In the genomic region with DNA sequence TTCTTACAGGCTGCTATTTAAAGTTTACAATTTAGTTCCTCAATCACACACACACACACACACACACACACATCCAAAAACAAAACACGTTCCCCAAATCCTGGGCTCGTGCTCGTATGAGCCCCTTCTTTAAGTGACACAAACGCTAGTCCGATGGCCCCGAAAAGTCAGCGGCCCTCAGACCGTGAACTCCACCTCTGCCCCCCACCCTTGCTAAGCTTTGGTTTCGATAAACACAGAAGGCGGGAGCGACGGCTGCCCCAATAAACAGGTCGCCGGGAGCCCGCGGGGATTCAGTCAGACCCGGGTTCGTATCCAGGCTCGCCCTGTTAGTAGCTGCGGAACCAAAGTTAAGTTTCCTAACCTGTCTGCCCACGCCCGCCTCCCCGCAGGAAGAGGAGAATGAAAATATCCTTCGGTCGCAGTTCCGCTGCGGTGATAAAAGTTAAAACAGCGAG, we compare ENCODE assay signal across 8 mouse cellular contexts. TPM values are rescaled to one million over a fixed set of nuclear protein-coding genes. Genes with fewer than 3 reads are reported as not detected.
DNase-seq lines count a peak whose midpoint lies in the region; ATAC-seq lines count a peak whose summit lies in the region.

No protein-coding gene starts in this region.

- H3K9ac ChIP-seq in heart, embryonic 16.5 days (ENCODE audit: low read length) = peak overlapping the region; percentile 98
- H3K9ac ChIP-seq in neural tube, embryonic 13.5 days = peak overlapping the region; percentile 91

- peaks cover 11% of the 10 kb centered on the region for H3K4me1 ChIP-seq in heart, embryonic 16.5 days (ENCODE audit: control insufficient read depth, insufficient read depth, low read length)
- H3K4me1 ChIP-seq in neural tube, embryonic 13.5 days (replicated peaks) = peaks cover 17% of the 10 kb centered on the region

- H3K36me3 ChIP-seq in heart, embryonic 16.5 days (ENCODE audit: control insufficient read depth, insufficient read depth) = peaks cover 13% of the 10 kb centered on the region
- peaks cover 22% of the 10 kb centered on the region for H3K36me3 ChIP-seq in neural tube, embryonic 13.5 days

- H3K4me2 ChIP-seq in heart, embryonic 16.5 days (ENCODE audit: low read depth, low read length) = peak overlapping the region; percentile 61
- peak overlapping the region; percentile 82 for H3K4me2 ChIP-seq in neural tube, embryonic 13.5 days

- no peaks in the 10 kb centered on the region for H3K27me3 ChIP-seq in heart, embryonic 16.5 days (ENCODE audit: control insufficient read depth, insufficient read depth, low read length)
- H3K27me3 ChIP-seq in neural tube, embryonic 13.5 days = no peaks in the 10 kb centered on the region

- peak; percentile 21 for ATAC-seq in CD4-positive, CD25-positive, alpha-beta regulatory T cell, adult 4 months
- peak; percentile 49 for ATAC-seq in erythroblast, adult 5-6 weeks (replicated peaks; ENCODE audit: low FRiP score, poor library complexity, severe bottlenecking)
- 0 out of 2 replicates have a peak, but pooled peaks have one; percentile 8 for ATAC-seq in heart, embryonic 16.5 days (replicated peaks; ENCODE audit: extremely low read depth, insufficient read depth, low FRiP score)
- 0 out of 2 replicates have a peak, but pooled peaks have one; percentile 8 for ATAC-seq in neural tube, embryonic 13.5 days (ENCODE audit: low read depth)

- no peaks in the 10 kb centered on the region for H3K9me3 ChIP-seq in heart, embryonic 16.5 days (replicated peaks; ENCODE audit: control insufficient read depth, low read length)
- H3K9me3 ChIP-seq in neural tube, embryonic 13.5 days = no peaks in the 10 kb centered on the region

- peak overlapping the region; percentile 98 for H3K4me3 ChIP-seq in heart, embryonic 16.5 days (ENCODE audit: low read length)
- peak overlapping the region; percentile 97 for H3K4me3 ChIP-seq in neural tube, embryonic 13.5 days

- peak overlapping the region; percentile 96 for H3K27ac ChIP-seq in heart, embryonic 16.5 days (ENCODE audit: low read length)
- peak overlapping the region; percentile 85 for H3K27ac ChIP-seq in neural tube, embryonic 13.5 days (replicated peaks)

- under 1% methylated on average over 28 of the region's 28 CpGs for WGBS in heart, embryonic 16.5 days
- WGBS in neural tube, embryonic 13.5 days = under 1% methylated on average over 28 of the region's 28 CpGs

- peak; percentile 58 to 67 for DNase-seq in adrenal gland, postnatal 36 days
- peak; percentile 64 to 69 for DNase-seq in kidney, postnatal 25 days
- peak; percentile 53 to 59 for DNase-seq in lung, adult 18-20 months
- peak; percentile 71 for DNase-seq in testis, postnatal 14 days (ENCODE audit: low spot score)

RNA-seq across cellular contexts. Expression of a gene that starts 0.6 kb away (rescaled TPM):
- polyA plus RNA-seq in CD4-positive, CD25-positive, alpha-beta regulatory T cell, adult 4 months (2017; shearing (Covaris generic)) = 10 to 100 TPM; 20.2 to 34.9 TPM
- 10 to 100 TPM; 48.8 to 72.7 TPM for total RNA-seq in adrenal gland, postnatal 36 days (2021)
- 25.9 and 29.0 TPM in 2 replicates for total RNA-seq in erythroblast, adult 5-6 weeks (2015; ENCODE audit: low replicate concordance)
- total RNA-seq in erythroblast, adult 5-6 weeks (2017; ENCODE audit: low replicate concordance) = 44.0 and 45.0 TPM in 2 replicates
- 38.5 and 39.8 TPM in 2 replicates for polyA plus RNA-seq in heart, embryonic 16.5 days (2015; fragmentation: Nextera tagmentation; extraction: Ambion mirVana)
- 26.9 and 29.6 TPM in 2 replicates for polyA plus RNA-seq in neural tube, embryonic 13.5 days (2015; fragmentation: Nextera tagmentation; extraction: Ambion mirVana)

RNA-seq across cellular contexts. Expression of a gene that starts 38.6 kb away (rescaled TPM):
- polyA plus RNA-seq in CD4-positive, CD25-positive, alpha-beta regulatory T cell, adult 4 months (2017; shearing (Covaris generic)) = 1 to 10 TPM; 5.3 to 7.1 TPM
- total RNA-seq in adrenal gland, postnatal 36 days (2021) = 10 to 100 TPM; 10.9 to 20.6 TPM
- 9.4 and 29.2 TPM in 2 replicates for total RNA-seq in erythroblast, adult 5-6 weeks (2015; ENCODE audit: low replicate concordance)
- total RNA-seq in erythroblast, adult 5-6 weeks (2017; ENCODE audit: low replicate concordance) = 11.8 and 12.0 TPM in 2 replicates
- 3.0 and 4.4 TPM in 2 replicates for polyA plus RNA-seq in heart, embryonic 16.5 days (2015; fragmentation: Nextera tagmentation; extraction: Ambion mirVana)
- polyA plus RNA-seq in neural tube, embryonic 13.5 days (2015; fragmentation: Nextera tagmentation; extraction: Ambion mirVana) = 0.18 and 0.90 TPM in 2 replicates

RNA-seq across cellular contexts. Expression of a gene that starts 40.4 kb away (rescaled TPM):
- polyA plus RNA-seq in CD4-positive, CD25-positive, alpha-beta regulatory T cell, adult 4 months (2017; shearing (Covaris generic)) = 10 to 100 TPM; 27.4 to 32.1 TPM
- total RNA-seq in adrenal gland, postnatal 36 days (2021) = 100 to 1,000 TPM; 116 to 123 TPM
- 13.8 and 14.0 TPM in 2 replicates for total RNA-seq in erythroblast, adult 5-6 weeks (2015; ENCODE audit: low replicate concordance)
- 27.9 and 33.1 TPM in 2 replicates for total RNA-seq in erythroblast, adult 5-6 weeks (2017; ENCODE audit: low replicate concordance)
- 55.7 and 58.6 TPM in 2 replicates for polyA plus RNA-seq in heart, embryonic 16.5 days (2015; fragmentation: Nextera tagmentation; extraction: Ambion mirVana)
- 69.5 and 83.4 TPM in 2 replicates for polyA plus RNA-seq in neural tube, embryonic 13.5 days (2015; fragmentation: Nextera tagmentation; extraction: Ambion mirVana)

Comparison
In these comparisons a context has a peak if more than half of its experiments do, and no peak if none do; other contexts are left out.
1. Peak in every context shown above with its lines: DNase-seq, ATAC-seq, H3K4me3 ChIP-seq and H3K27ac ChIP-seq.